Mouse (Mus musculus) embryonic fibroblast, embryonic 13.5 days (primary cell): ENCODE results near the gene Gm5129. TPM values are rescaled to one million over a fixed set of nuclear protein-coding genes. Genes with fewer than 3 reads are reported as not detected.
A peak's percentile ranks its signal among the peaks of the same experiment; 100 is the strongest.
"Not testable (repeated sequence)": the region's sequence is repeated elsewhere in the genome, so short reads cannot be mapped to it uniquely, and the experiment has no call there.

Source experiments
- H3K27ac ChIP-seq: 2 replicates; pipeline ENCODE4 v1.5.1; 2012; ENCODE audit warnings: low read length, control low read depth, inconsistent platforms; ENCODE audit not compliant: insufficient read depth
- H3K4me1 ChIP-seq: 2 replicates; pipeline ENCODE4 v1.6.1; 2011; ENCODE audit warnings: low read length; ENCODE audit not compliant: control insufficient read depth, insufficient read depth
- H3K4me3 ChIP-seq: 2 replicates; pipeline ENCODE4 v1.5.1; 2011; ENCODE audit warnings: mild to moderate bottlenecking, control low read depth, low read length; ENCODE audit not compliant: insufficient read depth
- CTCF ChIP-seq: IDR thresholded peaks from 2 replicates; pipeline ENCODE4 v1.5.1; 2011; ENCODE audit warnings: mild to moderate bottlenecking, control low read depth, low read length, moderate library complexity, borderline replicate concordance; ENCODE audit not compliant: insufficient read depth
- POLR2A ChIP-seq: IDR thresholded peaks from 2 replicates; pipeline ENCODE4 v1.6.1; 2011; ENCODE audit warnings: low read depth, mild to moderate bottlenecking, control low read depth, low read length, moderate library complexity
- polyA plus RNA-seq: library from polyadenylated mRNA; stranded (reverse); fragments of >200 nt; gene quantifications from 2 replicates; pipeline ENCODE4 v1.2.4, GENCODE M21; 2011; ENCODE audit warnings: low read depth; ENCODE audit not compliant: missing spikeins, insufficient read length

The Gm5129 gene
- not detected in 2 replicates for polyA plus RNA-seq

GRCm38 (mm10) chr5:29735557-29736061 is at the start of gene Gm5129, which contains the start of gene Dnajb6:
Gene Gm5129 (minus strand): TSS chr5:29735936.
Gene Dnajb6 (plus strand): TSS chr5:29735688.
- Histone ChIP-seq H3K4me1 (0 out of 2 replicates have a peak, but pooled peaks cover 2% of the 10 kb centered on the region), H3K27ac (peak within 1 kb of the TSS; percentile 87), H3K4me3 (peak within 1 kb of the TSS; percentile 65)
- TF ChIP-seq CTCF (no peak), POLR2A (peak; percentile 92)

GRCm38 (mm10) chr5:29784906-29785305 is 49.2 kb upstream of the Gm5129 start:
- not testable (repeated sequence) for H3K4me3 ChIP-seq, H3K4me1 ChIP-seq

GRCm38 (mm10) chr5:29782261-29782660 is 46.5 kb upstream of the Gm5129 start:
- TF ChIP-seq CTCF (no peak), POLR2A (no peak)
- H3K4me1 ChIP-seq: no peaks in the 10 kb centered on the region
- no peak overlapping the region for H3K4me3 ChIP-seq
- H3K27ac ChIP-seq: no peak overlapping the region

More at GRCm38 (mm10) chr5:29784906-29785305, 49.2 kb upstream of the Gm5129 start:
- H3K27ac ChIP-seq: not testable (repeated sequence)

DNA sequence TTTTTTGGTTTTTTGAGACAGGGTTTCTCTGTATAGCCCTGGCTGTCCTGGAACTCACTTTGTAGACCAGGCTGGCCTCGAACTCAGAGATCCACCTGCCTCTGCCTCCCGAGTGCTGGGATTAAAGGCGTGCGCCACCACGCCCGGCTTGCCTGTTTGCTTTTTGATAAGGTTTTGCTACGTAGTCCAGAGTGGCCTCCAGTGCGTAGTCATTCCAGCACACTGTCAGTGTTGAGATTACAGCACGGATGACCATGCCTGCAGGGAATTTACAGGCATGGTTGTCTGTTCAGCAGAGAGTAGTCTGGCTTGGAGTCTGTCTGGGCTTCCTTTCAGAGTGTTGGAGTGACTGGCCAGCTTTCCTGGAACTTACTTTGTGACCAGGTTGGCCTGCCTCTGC is 44.0 kb upstream of the Gm5129 start:
- H3K4me1 ChIP-seq, H3K4me3 ChIP-seq, H3K27ac ChIP-seq: not testable (repeated sequence)

GRCm38 (mm10) chr5:29778029-29778428 is 42.3 kb upstream of the Gm5129 start:
- no peak overlapping the region for H3K27ac ChIP-seq
- peaks cover 4% of the 10 kb centered on the region for H3K4me1 ChIP-seq
- TF ChIP-seq CTCF (no peak), POLR2A (no peak)
- no peak overlapping the region for H3K4me3 ChIP-seq

- TF ChIP-seq CTCF: no peak
- no peak for TF ChIP-seq POLR2A
- no peak overlapping the region for H3K27ac ChIP-seq
- H3K4me3 ChIP-seq: no peak overlapping the region
- H3K4me1 ChIP-seq: peaks cover 15% of the 10 kb centered on the region
These were observed 39.7 kb upstream of the Gm5129 start for GRCm38 (mm10) chr5:29775437-29775836.

- Histone ChIP-seq H3K27ac (peak overlapping the region; percentile 69), H3K4me3 (no peak overlapping the region), H3K4me1 (peaks cover 15% of the 10 kb centered on the region)
- TF ChIP-seq CTCF (no peak), POLR2A (no peak)
These were observed 37.9 kb upstream of the Gm5129 start for GRCm38 (mm10) chr5:29773460-29774150.

DNA sequence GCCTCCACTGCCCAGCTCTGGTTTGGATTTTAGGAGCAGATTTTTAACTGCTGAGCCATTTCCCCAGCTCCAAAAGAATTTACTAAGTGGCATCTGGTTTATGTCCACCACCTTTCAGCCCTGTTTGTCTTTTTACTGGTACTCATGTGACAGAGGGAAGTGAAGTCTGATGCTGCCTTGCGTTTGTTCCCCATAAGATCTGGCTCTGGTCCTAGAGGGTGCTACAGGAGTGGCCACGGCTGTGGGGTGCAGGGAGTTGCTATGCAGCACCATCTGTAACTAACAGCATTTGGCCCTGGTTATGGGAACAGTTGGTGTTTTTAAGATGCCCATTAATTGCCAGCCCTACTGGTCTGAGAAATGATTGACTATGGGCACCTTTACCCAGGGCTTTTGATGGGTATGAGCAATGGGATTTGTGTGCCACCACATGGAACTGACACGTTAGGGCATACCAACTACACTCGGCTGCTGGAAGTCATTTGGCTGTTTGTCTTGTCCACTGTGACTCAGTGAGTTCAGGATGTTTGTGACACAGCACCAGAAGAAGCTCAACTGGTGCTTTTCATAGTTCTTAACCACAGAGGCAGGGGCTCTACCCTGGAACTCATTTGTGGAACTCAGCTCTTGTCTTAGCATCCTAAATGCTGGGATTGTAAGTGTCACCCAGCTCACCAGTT is 37.1 kb upstream of the Gm5129 start:
- TF ChIP-seq POLR2A: no peak
- no peak overlapping the region for H3K4me3 ChIP-seq
- peak overlapping the region; percentile 69 for H3K27ac ChIP-seq
- H3K4me1 ChIP-seq: peaks cover 15% of the 10 kb centered on the region

GRCm38 (mm10) chr5:29772038-29772437 is 36.3 kb upstream of the Gm5129 start:
- H3K27ac ChIP-seq: peak overlapping the region; percentile 69
- H3K4me1 ChIP-seq: peaks cover 15% of the 10 kb centered on the region
- TF ChIP-seq POLR2A: no peak
- TF ChIP-seq CTCF: no peak
- H3K4me3 ChIP-seq: no peak overlapping the region

DNA sequence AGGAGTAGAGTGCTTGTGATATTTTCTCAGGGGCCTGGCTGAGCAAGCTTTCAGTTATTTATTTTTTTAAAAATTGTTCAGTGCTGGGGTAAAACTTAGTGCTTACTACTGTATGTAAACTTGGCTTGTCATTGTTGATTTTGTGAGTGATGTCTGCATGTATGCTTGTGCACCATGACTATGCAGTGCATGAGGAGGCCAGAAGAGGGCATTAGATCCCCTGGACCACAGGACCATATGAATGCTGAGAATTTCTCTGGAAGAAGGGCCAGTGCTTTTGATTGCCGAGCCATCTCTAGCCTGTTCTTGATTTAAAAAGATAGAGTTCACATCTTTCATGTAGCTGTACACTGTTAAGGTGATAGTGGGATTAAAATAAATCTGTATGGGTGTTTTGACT is 35.2 kb upstream of the Gm5129 start:
- Histone ChIP-seq H3K4me3 (no peak overlapping the region), H3K4me1 (peaks cover 15% of the 10 kb centered on the region), H3K27ac (no peak overlapping the region)
- peak; percentile 21; the same call in 1 of the 2 replicates for TF ChIP-seq CTCF
- TF ChIP-seq POLR2A: no peak
